Mouse (Mus musculus) left cerebral cortex, postnatal 4 days (tissue): Measurements from ENCODE around the gene Fig4. TPM values are rescaled to one million over a fixed set of nuclear protein-coding genes. Genes with fewer than 3 reads are reported as not detected.
A peak's percentile ranks its signal among the peaks of the same experiment; 100 is the strongest.

Source experiments
- DNase-seq: peaks from one replicate; pipeline ENCODE4 v3.0.0-alpha.2; 2022
- intact Hi-C: fragments of 180-260 bp; cut with DNase I; formaldehyde crosslinking; loops from one replicate; pipeline ENCODE4 v1.15.1; 2025
- total RNA-seq, 2 experiments: library from RNA; stranded (reverse); gene quantifications; 2 replicates each; pipeline ENCODE4 v1.2.3; 2021

Fig4 gene
- total RNA-seq, 2 experiments from 2014 or later: 31.3 to 34.0 TPM

DNA sequence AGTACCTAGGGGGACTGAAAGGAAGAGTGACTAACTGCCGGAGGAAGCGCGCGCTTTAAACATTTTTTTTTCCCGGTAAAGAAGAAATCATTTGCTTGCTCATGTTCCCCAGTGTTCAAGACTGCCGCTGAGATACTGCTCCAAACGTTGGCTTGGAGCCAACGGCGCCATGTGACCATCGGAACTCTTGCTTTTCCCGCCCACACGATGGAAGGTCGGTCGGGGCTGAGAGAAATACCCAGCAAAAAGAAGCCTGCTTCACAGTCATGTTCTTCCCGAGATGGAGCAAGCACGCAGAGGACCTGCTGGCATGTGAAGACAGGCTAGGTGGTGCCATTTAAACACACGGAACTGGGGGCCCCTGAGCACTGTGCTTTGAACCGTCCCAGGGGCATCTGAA, 151.6 kb downstream of the Fig4 start:
- peak; percentile 31 for DNase-seq
- intact Hi-C loops: no loop called here

DNA sequence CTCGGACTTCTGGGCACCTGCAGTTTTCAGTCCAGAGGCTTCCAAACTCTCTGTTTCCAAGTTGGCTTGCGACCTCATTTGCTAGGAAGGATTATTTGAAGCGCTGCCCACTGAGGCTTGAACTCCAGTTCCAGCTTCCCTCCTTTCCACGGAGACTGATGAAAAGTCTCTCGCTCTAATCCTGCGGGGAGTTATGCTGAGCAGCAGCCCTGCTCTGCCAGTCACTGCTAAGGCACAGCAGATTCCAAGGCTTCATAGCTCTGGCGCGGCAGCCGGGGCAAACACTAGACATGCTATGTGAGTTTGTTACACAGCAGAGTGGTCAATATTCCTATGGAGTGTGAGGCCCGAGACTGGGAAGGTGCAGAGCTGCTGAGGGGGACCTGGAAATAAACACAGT, 152.0 kb downstream of the Fig4 start:
- intact Hi-C loops: no loop called here

GRCm38 (mm10) chr10:41150496-41150895, 152.6 kb downstream of the Fig4 start:
- no peak for DNase-seq

More for the DNA sequence above, 152.0 kb downstream of the Fig4 start:
- no peak for DNase-seq

DNA sequence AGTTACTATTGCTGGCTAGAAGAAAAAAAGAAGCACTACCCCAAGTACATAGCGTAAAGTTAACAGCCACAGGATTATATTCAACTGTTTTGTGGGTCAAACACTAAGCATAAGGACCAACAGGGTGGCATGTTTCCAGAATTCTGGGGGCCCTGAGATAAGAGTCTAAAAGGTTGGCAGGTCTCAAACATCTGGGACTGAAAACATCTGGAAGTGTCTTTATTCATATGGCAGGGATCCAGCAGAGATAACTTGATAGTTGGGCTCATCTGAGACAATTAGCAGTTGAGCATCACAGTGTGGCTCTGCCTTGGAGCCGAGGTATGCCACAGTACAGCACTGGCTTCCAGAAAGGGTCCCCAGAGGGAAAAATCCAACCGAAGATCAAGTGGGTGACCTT, 153.8 kb downstream of the Fig4 start:
- DNase-seq: no peak

More at GRCm38 (mm10) chr10:41150496-41150895, 152.6 kb downstream of the Fig4 start:
- intact Hi-C loops: no loop called here

DNA sequence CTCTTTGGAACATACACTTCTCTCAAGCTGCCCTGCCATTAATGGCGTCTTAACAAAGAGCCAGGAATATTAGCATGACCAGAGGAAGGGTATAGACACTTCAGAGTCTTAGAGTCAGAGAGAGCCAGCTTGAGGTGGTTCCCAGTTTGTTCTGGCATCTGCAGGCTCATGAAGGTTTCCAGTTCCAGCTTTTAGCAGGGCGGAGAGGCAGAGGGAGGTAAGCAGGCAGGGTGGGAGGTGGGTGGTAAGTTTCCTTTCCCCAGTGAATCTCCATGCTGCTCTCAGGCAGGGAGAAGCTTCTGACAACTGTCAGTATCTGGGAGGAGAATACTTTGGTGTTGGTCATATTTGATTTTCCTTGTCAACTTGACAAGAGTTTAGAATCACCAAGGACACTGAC, 156.9 kb downstream of the Fig4 start:
- intact Hi-C loops: no loop called here
- DNase-seq: no peak

More for the DNA sequence above, 153.8 kb downstream of the Fig4 start:
- intact Hi-C loops: no loop called here

Other genes starting within 250 kb of the Fig4 start
- 1 to 10 TPM; 3.3 to 5.4 TPM for gene Gpr6, start 231.0 kb downstream of the Fig4 start, total RNA-seq
- gene Ak9, start 720 bp upstream of the Fig4 start, total RNA-seq: under 1 TPM; 0.26 to 0.34 TPM
- gene Zbtb24, start 147.1 kb upstream of the Fig4 start, total RNA-seq: 10 to 100 TPM; 19.2 to 20.5 TPM
- gene Mical1, start 173.1 kb upstream of the Fig4 start, total RNA-seq: 10 to 100 TPM; 75.8 to 82.1 TPM
- gene Smpd2, start 187.1 kb upstream of the Fig4 start, total RNA-seq: 10 to 100 TPM; 20.1 to 21.9 TPM
- gene Ppil6, start 187.2 kb upstream of the Fig4 start, total RNA-seq: 1 to 10 TPM; 4.6 to 4.9 TPM
- gene Cd164, start 216.2 kb upstream of the Fig4 start, total RNA-seq: 10 to 100 TPM; 39.9 to 43.4 TPM